Mouse (Mus musculus) frontal cortex, postnatal 10 days (tissue): ENCODE results near the gene Gtf2f2.
A peak's percentile ranks its signal among the peaks of the same experiment; 100 is the strongest.
"Not testable (repeated sequence)": the region's sequence is repeated elsewhere in the genome, so short reads cannot be mapped to it uniquely, and the experiment has no call there.

ENCODE experiments used
- DNase-seq, 2 experiments: peaks; one replicate each; pipeline ENCODE4 v3.0.0; 2022; ENCODE audit warnings: low spot score in 2 of 2, mixed read lengths in 1 of 2

The Gtf2f2 gene

GRCm38 (mm10) chr14:75998082-75998481 lies 12.6 kb downstream of the Gtf2f2 start:
- DNase-seq = no peak

DNA sequence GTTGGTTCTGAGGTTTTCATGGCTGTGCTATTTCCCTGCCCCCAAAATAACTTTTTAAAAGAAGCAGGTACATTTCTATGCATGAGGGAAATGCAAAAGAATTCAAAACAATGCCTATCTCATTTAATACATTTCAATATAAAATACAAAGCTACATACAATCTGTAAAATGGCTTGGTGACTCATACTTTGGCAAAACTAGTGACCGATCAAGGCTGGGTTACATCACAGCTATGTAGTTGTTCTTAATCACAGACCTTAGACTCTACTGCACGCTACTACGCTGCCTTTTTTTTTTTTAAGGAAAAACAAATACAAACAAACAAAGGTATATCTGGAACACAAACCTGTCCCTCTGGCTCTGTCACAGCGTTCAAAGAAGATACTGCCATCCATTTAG lies 18.3 kb downstream of the Gtf2f2 start:
- no peak for DNase-seq

- DNase-seq = no peak
Observed at GRCm38 (mm10) chr14:75990936-75991335, 19.7 kb downstream of the Gtf2f2 start.

DNA sequence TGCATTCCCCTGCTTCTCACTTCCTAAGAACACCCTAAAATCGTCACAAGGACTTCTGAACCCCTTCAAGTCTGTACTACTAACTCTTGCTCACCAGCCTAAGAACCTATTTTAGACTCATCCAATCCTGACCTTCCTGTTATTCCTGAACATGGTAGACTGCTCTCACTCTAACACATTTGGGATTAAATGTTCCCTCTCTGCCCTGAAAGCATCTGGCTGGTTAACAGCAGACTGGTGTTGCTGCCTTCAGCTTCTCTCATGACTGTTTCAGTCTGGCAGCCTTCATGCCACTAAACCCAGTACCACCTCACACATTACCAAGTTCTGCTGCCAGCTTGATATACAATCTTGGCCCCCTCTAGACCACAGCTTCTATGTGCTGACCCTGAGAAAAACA lies 21.5 kb downstream of the Gtf2f2 start:
- no peak for DNase-seq

DNA sequence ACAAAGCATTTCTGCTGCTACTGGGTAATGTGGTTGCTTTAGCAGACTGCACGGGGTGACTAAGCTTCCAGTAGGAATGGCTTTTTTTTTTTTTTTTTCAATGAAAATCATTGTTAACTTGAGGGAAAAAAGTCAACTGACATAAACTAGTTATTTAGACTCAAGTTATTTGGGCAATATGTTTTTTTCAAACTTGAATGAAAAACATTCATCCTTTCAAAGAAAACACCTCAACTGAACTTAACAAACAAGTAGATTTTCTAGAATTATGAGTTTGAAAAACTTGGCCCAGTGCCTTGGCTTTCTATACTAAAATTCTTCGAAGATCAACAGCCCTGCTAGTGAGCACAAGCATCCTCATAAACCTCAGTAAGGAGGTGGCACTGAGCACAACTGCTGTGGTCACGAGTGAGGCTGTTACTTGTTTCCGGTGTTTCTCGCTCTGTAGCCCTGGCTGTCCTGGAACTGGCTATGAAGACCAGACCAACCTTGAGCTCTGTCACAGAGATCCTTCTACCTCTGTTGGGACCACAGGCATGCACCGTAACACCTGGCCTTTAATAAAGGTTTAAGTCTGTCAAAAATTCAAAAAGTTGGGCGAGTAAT lies 23.7 kb downstream of the Gtf2f2 start:
- DNase-seq = no peak

DNA sequence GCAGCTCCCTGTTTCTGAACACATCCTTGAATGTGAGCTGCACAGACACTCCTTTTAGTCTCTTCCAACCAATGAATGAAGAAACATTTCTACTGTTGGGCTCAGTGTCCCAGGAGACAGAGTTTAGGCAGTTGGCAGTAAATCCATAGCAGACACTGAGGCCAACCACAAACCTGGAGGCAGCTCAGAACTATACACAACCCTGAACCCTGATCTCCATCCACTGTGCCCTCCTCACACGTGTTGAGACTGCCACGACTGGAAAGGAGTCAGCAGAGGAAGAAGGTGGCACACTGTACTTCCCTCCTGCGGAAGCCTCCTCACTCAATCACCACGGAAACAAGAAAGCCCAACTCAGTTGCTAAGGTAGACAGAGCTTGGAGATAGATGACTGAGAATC lies 25.6 kb downstream of the Gtf2f2 start:
- DNase-seq = no peak

GRCm38 (mm10) chr14:75983891-75984290 lies 26.8 kb downstream of the Gtf2f2 start:
- no peak for DNase-seq

GRCm38 (mm10) chr14:75981231-75981630 lies 29.4 kb downstream of the Gtf2f2 start:
- DNase-seq = no peak

DNA sequence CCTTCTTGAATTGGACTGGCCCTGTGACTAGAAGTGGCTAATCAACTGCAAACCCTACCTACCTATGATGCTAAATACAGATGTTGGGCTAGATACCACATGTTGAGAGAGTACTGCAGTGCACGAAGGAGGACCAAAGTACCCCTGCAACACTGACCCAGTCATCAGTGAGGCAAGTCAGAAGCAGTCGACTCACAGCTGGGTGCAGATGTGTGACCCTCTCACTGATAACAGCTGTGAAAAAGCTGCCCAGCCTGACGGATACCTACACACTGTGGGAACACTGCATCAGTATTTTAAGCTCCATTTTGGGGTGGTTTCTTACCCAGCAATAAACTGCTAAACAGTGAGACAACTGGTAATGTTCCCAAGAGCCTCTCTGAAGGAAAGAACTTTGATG lies 34.6 kb downstream of the Gtf2f2 start:
- DNase-seq = no peak

GRCm38 (mm10) chr14:75967291-75967690 lies 43.4 kb downstream of the Gtf2f2 start:
- no peak for DNase-seq

DNA sequence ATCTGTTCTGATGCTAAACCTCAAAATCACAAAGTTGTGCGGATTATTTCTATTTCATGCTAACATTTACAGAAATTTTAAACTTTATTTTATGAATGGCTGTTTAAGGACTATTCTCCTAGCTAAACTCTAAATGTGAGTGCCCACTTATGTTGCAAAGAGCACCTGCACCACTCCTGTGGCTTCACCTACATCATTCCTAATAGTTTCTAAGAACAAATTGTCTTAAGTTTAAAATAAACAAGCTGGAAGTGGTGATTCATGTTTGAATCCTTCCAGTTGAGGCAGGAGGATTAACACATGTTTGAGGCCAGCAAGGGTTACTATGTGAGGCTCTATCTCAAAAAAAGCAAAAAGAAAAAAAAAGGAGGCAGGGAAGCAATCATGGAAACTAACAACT lies 46.2 kb downstream of the Gtf2f2 start:
- DNase-seq = no peak

DNA sequence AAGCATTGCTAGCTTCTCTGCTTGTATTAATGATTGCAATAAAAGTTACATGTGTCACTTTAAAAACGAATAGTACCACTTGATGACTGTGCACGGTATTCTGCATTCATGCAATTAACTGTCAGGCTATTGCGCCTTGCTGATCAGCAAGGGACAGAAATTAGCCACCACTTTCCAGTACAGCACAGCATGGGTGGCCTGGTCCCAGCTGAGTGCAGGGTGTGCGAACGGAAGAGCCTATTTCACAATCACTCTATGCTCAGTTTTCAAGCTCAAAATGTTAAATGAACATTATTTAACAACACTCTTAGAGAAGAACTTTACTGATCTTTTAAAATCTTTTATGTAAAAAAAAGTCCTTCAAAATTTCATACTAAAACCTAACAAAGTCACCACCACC lies 46.7 kb downstream of the Gtf2f2 start:
- no peak for DNase-seq

DNA sequence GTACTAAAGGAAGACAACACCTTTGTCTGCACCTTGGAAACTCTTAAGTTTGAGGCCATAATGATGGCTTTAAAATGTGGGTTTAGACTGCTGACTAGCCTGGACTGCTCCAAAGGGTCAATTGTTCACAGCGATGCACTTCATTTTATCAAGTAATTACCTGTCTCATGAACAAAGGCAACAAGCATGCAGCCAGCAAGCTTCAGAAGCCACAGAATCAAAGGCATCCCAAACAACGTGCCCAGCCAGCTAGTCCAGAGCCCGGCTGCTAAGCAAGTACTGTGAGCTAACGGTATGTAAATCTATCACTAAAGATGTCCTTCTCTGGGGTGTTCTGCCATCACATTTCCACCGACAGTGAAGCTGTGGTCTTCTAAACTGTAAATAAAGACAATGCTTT lies 47.5 kb downstream of the Gtf2f2 start:
- DNase-seq = no peak

- peak; percentile 70 to 72 for DNase-seq
Observed at GRCm38 (mm10) chr14:75962250-75962649, 48.4 kb downstream of the Gtf2f2 start.

DNA sequence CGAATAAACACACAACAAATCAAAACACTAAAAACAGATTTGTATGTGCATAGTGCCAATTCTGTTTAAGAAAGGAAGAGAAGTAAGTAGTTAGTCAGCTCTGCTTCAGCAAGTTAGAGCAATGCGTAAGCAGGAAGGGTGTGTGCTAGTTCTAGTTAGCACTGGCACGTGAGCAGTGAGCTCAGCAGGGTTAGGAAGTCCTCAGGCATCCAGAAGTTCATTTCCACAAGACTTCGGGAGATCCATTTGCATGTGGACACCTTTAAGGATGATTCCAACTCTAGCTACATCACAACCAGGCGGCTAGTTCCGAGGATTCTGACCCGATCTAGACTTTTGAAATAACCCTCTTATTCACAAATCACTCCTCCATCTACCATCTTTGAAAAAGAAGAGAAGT lies 55.9 kb downstream of the Gtf2f2 start, which contains the start of gene Kctd4:
Gene Kctd4 (plus strand): TSS at position 244 of the 400 bp plus-strand sequence.
- no peak for DNase-seq

GRCm38 (mm10) chr14:75953011-75953410 lies 57.7 kb downstream of the Gtf2f2 start:
- no peak for DNase-seq

- no peak for DNase-seq
Observed at GRCm38 (mm10) chr14:75947674-75948073, 63.0 kb downstream of the Gtf2f2 start.

- DNase-seq = no peak
Observed at GRCm38 (mm10) chr14:75942365-75942764, 68.3 kb downstream of the Gtf2f2 start.

DNA sequence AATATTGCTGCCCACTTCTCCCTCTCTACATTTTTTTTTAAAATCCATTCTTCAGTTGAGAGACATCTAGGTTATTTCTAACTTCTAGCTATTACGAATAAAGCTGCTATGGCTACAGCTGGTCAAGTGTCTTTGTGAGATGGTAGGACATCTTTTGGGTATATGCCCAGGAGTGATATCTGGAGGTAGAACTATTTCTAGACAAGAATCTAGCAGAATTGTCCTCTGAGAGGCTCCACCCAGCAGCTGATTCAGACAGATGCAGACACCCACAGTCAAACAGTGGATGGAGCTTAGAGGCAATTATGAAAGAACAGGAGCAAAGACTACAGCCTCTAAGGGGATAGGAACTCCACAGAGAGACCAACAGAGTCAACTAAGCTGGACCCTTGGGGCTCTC lies 69.2 kb downstream of the Gtf2f2 start:
- DNase-seq = no peak

GRCm38 (mm10) chr14:75937714-75938113 lies 73.0 kb downstream of the Gtf2f2 start:
- no peak for DNase-seq

GRCm38 (mm10) chr14:75934359-75934758 lies 76.3 kb downstream of the Gtf2f2 start:
- DNase-seq = no peak

DNA sequence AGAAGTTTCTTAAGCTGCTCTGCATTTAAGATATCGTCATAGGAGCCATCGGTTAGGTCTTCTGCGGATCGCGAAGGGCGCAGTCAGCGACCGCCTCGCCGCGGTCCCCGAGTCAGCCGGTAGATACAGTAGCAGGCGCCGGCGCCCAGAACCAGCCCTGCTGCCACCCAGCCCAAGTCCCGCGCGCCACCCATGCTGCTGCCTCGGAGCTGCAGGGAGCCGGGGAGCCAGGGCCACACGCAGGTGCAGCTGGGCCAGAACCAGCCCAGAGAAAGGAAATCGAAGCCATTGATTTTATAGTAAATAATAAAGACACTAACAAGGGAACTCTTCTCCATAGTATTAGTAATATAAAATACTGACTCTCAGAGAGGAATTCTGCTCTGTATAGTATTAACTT lies 79.4 kb downstream of the Gtf2f2 start:
- DNase-seq = no peak

DNA sequence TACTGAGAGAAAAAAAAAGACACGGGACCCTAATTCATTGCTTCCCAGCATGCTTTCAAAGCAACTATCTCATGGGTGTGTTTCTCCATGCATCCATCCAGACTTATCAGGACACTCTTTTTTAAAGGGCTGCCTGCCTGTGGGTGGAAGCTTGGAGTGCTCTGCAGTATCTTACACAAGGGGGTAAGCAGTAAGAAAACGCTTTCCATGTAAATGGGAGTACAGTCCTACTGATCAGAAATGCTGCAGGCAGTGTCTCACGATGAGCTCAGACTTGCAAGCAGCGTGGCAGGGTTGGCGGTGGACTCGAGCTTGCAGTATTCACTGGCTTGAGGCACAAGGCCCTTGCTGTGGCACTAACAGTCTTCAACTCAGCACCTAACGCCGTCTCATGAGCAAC lies 81.0 kb downstream of the Gtf2f2 start:
- not testable (repeated sequence) for DNase-seq

DNA sequence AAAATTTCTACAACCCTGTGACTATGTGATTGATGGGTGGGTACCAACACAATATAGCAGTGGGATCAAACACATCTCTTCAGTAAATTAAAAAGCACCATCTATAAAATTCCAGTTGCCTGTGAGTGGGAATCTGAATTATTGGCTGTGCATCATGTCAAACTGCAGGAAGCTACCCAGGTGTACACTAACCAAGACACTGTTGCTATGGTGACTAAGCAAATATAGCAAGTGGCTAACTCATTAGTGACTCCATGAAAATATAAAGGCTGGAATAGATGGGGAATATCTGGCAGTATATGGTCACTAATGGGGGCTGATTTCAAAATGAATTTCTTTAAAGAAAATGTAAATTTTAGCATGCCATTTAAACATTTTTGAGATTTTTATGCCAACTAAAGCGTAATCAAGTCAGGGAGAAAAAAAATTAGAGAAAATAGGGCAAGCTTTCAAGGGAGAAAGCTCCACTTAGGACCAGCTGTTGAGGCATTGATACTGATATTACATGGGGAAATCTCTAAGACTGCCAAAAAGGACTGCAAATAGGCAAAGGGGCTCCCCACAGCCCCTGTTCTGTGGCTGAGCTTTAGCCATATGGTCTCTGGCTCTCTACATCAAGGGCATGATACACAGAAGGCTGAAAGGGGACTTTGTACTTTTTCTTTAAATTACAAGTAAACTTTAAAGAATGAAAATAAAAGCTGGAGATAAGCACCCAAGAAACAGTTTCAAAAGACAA lies 87.2 kb downstream of the Gtf2f2 start:
- no peak for DNase-seq
